Mouse (Mus musculus) T-cell, adult 2 months (primary cell): ENCODE results near the gene Socs4.
"Not testable (repeated sequence)": the region's sequence is repeated elsewhere in the genome, so short reads cannot be mapped to it uniquely, and the experiment has no call there.

Source experiments
- DNase-seq: peaks from one replicate; pipeline ENCODE4 v3.0.0; 2022; ENCODE audit warnings: low spot score

Socs4 gene

DNA sequence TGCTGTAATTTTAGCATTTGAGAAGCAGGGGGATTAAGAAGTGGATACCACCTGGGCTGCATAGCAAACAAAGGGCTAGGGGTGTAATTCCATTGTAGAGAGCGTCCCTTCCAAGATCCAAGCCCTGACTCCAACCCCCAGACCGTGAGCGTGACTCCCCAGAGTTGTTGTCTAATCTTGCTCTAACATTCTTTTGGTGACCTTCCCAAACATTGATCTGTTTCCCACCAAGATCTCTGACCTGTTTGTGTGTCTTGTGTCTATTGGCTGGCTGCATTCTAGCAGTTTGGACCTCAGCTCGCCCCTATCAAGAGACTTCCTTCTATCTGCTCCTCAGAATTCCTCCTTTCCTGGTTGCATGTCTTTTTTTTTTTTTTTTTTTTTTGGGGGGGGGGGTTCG lies 10.3 kb downstream of the Socs4 start:
- DNase-seq = no peak

DNA sequence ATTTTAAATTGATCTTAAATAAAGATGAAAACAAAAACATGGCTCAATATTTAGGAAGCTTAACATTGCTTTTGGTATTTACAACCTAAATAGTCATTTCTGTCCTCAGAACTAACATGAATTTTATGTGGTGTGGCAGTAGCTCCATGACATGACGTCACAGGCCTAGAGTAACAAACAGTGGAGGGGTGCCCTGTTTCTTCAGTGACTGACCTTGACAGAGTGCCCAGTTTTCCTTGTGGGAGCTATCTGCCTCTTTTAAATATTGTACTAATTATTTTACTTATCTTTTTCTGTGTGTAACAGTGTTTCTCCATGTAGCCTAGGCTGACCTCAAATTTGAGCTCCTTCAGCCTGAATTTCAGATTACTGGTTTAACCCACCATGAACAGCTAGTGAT lies 15.0 kb downstream of the Socs4 start:
- DNase-seq = no peak

DNA sequence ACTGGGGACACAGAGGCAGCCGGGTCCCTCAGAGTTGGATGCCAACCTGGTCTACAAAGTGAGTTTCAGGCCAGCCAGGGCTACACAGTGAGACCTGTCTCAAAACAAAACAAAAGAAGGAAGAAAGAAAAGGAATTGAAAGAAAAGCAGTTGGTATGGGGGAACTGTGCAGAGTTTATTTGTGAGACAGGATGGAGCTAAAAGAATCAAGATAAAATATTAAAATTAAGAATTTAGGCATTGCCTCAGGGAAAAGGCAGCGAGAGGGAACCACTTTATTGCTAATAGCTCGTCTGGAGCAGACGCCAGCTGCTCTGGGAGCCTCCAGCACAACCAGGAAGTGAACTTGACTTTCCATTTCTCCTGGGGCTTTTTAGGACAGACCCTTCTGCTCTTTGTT lies 17.4 kb downstream of the Socs4 start:
- no peak for DNase-seq

DNA sequence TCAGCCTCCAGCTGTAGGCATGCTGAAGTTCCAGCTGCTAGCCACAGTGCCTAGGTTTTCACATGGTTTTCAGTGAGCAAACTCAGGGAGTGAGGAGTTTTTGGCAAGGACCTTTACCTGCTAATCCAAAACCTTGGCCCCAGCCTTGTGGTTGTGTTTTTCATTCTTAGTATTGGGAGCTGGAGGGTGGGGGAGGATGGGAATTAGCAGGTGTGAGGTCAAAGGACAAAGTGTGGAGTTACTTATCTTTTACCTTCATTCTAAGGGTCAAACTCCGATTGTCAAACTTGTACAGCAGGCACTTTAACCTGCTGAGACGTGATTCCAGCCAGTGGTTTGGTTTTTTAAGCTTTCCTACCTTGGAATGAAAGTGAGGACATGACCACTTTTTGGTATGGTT lies 19.5 kb downstream of the Socs4 start:
- DNase-seq = no peak

DNA sequence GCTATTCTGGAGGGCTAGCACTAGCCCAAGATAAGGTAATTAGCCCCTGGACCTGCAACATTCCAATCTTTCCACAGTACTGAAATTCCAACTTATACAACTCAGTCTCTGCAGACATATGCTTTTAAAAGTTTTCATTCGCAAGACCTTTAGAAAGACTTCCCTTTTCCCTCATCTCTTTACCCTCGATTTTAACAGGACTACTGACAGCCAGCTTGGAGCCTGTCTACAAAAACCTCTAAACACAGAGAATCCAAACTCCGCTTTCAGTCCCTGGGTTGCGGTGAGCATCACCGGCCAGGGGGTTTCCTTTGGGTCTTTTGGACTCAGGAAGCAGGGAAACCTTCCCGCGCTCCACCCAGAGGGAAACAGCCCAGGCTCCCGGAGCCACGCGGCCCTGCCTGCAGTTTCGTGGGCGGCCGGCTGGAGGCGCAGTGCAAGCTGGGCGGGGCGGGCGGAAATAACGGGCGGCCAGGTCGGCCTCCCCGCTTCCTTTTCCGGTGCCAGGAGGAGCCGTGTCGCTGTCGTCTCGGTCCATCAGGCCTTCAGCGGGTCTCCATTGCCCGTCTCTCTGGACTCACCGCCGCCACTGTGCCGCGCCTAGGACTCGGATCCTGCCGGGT lies 21.2 kb downstream of the Socs4 start, which contains the start of gene Mapk1ip1l:
TSS of gene Mapk1ip1l (plus strand) at position 482 of the 623 bp plus-strand sequence.
- peak; percentile 87 for DNase-seq

DNA sequence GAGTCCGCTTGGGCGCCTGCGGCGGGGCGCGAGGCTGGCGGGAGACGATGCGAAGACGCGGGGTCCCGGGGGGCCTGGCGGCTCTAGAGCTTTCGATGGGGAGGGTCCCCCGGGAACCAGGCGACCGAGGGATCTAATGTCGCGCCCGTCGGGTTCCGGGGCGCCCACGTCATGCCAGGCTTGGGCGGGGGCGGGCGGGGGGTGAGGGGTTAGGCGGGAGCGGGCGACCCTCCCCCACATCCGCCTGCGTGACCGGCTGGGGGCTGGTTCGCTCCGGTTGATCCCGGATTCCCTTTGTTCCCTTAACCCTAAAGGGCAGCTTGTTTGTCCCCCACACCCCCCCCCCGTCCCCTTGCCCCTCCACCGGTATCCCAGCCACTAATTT lies 21.7 kb downstream of the Socs4 start:
- no peak for DNase-seq

DNA sequence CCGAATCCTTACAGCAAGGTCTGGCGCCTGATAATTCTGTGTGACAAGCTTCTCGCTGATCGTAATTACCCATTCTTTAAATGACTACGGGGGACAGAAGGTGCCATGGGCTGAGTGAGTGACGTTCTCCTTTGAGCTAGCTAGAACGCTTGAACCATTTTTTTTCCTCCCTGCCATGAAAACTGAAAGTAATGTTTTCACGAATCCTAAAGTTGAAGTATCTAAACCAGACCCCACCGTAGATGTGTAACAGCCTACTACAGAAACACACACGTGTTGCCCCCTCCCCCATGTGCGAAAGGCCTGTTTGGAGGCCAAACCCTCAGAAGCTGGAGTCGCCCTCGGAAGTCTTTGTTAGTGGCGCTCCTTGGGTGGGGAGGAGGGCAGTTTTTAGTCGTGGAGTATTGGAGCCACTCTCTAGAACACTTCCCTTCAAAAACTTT lies 22.1 kb downstream of the Socs4 start:
- peak; percentile 32 for DNase-seq

DNA sequence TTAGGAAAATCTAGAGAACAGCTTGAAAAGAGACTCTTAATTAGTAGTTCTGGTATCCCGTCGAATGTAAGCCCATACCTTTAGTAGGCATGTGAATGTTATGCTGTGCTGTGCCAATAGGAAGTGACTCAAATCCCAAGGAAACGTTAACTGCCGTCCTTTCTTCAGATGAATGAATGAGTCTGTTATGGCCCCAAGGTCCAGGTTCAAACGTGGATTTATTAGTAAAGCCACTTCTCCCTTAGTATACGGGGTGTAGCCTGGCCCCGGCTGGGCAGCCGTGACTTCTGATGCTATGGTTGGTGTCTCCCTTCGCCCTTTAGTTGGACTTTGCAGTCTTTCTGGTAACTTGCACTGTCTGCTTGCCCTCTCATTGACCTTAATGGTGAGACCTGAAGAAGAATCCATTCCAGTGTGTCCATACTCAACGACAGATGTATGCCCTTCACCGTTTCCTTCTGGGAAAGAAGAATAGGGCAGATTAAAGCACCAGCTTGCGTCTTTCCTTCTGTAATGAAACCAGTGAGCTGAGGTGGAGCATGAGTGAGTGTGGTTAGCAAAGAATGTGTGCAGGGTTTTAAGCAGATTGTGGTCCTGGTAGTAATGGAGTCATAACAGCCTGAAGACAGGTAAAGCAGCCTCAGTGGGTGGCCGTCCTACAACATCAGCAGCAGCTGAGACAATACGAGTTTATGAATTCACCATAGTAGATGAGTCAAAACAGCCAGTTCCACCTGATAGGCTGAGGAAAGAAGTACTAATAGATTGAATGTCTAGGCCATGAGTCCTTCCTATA lies 26.4 kb downstream of the Socs4 start:
- no peak for DNase-seq

DNA sequence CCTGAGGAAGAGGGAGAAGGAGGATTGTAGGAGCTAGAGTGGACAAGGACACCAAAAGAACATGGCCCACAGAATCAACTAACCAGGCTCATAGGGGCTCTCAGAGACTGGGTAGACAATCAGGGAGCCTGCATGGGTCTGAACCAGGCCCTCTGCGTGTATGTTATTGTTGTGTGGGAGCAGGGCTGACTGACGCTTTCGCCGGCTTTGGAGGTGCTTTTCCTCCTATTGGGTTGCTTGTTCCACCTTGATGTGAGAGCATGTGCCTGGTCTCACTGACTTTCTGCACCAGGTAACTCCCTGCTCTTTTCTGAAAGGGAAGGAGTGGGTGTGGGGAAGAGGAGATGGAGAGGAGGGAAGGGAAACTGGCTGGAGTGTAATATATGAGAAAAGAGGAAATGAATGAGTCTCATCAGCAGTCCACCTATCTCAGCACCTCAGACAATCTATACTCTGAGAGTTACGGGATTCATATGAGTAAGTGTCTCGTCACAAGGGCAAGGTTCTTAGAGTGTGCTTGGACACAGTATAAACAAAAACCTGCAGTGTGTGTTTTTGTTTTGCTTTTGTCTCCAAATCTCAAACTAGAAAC lies 28.2 kb downstream of the Socs4 start:
- no peak for DNase-seq

DNA sequence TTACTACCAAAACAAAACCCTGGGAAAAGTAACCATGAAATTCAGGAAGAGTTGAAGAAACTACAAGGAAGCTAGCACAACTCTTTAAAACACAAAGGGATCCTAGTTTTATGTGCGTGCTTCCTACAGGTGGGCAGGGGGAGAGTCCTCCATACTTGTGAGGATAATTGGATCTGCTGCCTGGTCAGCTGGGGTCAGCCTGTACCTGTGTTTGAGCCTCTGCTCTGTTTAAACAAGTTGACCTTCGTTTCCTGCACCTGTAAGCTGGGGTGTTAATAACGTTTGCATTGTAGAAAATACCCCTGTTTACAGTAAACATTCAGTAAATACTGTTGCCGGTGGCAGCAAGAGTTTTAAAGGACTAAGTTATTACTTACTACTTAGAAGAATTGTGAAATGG lies 29.2 kb downstream of the Socs4 start:
- DNase-seq = no peak

DNA sequence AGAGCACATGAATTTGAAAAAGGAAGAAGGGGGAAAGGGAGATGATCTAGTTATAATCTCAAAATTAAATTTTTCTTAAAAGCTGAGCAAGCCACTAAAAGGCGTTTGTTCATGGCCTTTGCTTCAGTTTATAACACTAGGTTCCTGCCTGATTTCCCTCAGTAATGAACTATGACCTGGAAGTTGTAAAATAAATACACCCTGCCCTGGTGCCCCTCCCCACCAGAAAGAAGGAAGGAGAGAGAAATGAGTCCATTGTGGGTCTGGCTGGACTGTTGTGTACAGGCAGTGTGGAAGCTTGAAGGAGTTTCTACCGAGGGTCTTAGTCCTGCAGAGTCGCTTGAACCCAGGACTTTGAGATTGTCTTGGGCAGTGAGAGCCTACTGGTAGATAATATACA lies 30.9 kb downstream of the Socs4 start:
- no peak for DNase-seq

DNA sequence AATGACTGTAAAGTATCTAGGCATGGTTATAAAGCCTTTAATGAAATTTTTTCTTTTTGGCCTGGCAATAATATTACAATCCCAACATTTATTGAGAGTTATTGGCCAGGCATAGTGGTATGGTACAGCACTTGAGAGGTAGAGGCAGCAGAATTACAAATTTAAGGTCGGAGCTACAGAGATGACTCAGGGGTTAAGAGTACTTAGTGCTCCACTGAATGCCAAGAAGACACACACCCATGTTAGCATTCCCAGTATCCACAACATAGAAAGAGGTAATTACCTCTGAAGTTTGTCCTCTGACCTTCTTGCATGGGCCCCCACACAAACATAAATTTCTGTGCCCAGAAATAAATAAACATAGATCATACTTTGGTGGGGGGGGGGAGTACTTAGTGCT lies 32.3 kb downstream of the Socs4 start:
- no peak for DNase-seq

DNA sequence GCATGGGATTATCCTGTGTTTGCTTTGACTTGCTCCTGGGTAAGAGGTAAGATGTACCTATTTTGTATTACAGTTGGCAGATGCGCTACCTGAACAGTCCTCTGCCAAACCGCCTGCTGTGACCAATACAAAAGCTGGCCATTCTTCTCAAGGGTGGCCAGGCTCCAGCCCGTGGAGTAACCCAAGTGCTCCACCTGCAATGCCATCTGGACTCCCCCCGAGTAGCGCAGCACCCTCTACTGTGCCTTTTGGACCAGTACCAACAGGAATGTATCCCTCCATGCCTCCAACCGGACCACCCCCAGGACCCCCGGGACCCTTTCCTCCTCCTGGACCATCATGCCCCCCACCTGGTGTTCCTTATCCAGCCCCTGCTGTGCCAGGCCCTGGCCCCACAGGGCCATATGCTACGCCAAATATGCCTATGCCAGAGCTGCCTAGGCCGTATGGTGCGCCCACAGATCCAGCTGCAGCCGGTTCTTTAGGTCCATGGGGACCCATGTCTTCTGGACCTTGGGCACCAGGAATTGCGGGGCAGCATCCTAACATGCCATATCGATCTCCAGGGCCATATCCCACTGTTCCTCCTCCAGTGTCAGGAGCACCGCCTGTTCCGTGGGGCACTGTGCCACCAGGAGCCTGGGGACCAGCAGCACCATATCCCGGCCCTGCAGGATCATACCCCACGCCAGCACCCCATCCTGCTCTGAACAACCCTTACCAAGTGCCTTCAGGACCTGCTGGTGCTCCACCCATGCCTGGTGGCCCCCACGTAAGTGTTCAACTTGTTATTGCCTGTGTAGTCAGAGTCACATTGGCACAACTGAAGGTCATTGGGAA lies 33.8 kb downstream of the Socs4 start:
- DNase-seq = no peak

DNA sequence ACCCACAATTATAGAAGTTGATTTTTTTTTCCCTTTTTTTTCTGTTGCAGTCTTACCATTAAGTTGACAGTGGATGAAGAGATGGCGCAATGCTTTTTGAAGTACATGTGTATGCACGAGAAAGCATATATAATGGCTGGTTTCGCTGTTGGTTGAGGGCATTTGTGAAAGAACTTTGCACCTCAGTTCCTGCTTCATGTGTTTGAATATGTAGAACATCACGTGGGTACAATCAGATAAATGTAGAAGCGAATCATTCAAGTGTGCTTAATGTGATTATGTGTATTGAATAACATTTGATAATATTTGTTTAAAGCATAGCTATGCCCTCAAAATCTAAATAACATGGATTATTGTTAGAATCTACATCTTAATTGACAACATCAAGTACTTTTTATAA lies 42.6 kb downstream of the Socs4 start:
- no peak for DNase-seq

DNA sequence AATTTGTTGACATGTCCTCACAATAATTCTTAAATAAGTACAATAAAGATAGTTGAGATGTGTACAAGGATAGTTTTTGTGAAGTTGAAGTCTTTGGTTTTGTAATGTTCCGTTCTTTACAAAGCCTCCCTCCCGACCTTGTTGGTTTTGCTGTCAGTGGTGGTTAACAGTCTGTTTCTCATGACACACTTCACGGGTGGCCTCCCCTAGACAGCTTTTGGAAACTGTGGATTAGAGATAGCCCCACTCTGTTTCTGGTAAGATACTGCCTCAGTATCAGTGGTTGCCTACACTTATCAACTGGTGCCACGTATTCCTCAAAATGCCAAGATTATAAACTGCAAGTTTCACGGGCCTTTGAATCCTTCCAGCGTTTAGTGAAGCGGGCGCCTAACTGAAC lies 44.9 kb downstream of the Socs4 start:
- DNase-seq = not testable (repeated sequence)

DNA sequence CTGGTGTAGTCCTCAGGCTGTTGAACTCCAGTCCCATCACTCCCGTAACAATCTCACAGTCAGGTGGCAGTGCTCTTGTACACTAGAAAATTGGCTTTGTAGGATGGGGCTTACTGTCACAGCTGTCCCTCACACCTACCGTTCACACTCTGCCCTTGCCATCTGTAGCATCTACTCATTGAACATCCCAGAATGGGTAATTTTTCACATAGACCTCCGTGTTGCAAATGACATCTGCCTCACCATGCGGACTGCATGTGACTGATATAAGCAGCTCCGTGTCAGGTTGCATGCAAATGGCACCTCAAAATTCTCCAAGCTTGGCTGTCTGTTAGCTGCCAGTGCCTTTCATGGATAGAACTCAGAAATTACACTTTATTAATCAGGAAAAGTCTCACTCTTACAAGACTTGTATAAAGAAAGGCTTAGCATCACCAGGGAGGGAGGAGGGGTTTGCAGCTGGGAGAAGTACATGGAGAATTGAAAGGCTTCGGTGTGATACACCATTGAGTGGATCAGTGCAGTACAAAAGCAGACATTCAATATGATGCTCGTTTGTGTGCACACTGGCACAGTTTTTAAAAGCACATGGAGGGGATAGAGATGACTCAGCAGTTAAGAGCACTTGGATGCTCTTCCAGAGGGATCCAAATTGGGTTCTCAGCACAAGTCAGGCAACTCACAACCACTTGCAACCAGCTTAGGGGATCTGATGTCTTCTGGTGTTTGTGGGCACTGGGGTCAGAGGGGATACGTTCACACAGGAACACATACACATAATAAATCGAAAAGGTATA lies 49.4 kb downstream of the Socs4 start:
- no peak for DNase-seq

DNA sequence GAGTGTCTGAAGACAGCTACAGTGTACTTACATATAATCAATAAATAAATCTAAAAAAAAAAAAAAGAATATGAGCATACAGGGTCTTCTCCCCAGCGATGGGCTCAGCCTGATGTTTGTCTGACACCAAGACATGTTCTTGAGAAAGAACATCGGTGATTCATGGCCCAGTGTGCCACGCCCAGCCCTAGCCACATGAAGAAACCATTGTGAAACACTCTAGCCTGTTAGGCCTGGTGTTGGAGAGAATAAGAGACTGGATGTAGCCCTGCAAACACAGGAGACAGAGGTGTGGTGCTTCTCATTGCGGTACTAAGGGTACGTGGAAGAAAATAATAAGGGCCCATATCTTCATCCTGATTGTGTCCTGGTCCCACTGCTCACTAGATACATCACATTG lies 50.6 kb downstream of the Socs4 start:
- DNase-seq = no peak

DNA sequence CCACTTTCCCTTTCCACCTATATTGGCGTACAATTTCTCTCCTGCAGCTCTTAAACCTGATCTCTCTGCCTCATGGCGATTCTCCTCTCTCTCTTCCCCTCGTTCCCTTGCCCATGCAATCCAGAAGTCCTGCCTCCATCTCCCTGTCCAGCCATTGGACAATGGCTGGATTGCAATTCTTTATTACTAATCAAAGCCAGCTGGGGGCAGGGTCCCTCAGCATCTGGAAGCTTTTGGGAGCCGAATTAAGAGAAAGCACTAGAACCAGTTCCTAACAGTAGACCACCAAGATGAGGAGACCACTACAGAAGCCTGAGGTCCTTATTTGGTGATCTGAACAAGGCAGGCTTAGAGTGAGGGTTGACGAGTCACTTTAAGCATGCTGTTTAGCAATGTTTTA lies 55.2 kb downstream of the Socs4 start:
- no peak for DNase-seq

DNA sequence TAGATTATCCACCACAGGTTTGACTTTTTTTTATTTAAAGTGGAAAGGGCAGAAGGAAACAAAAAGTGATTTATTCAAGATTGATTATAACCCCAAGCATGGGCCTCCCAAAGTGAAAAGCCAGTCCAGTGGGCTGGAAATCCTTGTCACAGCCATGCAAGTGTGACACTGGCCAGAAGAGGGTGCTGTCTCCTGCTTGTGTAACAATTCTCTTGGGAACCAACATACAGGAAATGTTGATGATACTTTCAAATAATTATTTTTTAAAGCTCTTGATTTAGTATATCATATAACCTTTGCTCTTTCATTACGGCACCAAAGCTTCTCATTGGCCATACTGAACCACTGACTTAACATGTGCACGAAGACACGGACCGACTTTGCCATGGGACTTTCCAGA lies 58.1 kb downstream of the Socs4 start:
- DNase-seq = peak; percentile 56

DNA sequence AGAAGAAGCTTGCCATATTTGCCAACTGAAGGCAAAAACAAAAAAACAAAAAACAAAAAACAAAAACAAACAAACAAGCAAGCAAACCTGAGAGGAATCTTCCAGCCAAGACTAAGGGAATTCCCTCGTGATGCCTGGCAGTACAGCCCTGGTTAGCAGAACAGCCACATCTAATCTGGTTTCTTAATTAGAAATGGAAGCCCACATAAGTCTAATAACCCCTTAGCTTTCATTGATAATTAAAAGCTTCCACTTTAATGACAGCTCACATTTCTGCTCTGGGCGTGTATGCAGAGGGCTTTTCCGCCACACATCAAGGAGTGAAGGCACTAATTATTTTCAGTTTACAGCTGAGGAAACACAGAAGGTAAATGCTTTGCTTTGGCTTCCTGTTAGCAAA lies 58.6 kb downstream of the Socs4 start:
- DNase-seq = no peak

DNA sequence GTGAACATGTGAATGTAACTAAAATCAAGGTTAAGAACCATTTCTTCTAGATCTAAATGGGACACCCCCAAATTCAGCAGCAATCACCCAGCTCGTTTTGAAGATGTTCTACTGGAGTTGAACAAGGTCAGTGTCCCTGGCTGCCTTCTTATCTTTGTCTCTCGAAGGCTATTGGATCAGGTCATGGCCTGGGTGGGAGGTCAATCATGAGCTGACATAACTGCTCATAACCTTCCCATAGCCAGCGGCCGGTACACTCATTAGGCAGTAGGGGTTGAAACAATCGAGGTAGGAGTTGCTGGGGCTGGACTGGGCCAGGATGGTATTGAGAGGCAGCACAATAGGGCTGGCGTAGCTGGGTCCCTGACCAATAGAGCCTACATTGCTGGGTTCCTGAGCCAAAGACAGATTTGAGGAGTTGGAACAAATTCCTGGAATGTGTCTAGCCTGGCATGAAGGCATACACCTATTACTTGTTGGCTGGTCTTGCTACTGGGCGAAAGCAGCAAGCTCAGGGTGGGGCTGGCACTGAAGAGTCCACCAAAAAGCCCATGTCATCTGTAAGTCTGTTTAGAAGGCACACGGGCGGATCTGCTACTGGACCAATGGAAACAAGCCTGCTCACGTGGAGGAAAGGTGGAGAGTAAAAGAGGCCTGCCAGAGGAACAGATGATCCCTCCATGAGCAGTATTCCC lies 63.6 kb downstream of the Socs4 start:
- no peak for DNase-seq
